Mouse (Mus musculus) embryonic facial prominence, embryonic 11.5 days (tissue): ENCODE measurements around the gene Acod1. TPM values are rescaled to one million over a fixed set of nuclear protein-coding genes. Genes with fewer than 3 reads are reported as not detected.

ENCODE experiments used
- ATAC-seq: fragments of 200-750 bp; cut with Nextera tagmentation; replicated peaks from 2 replicates; pipeline ENCODE4 v1.8.0; 2017; ENCODE audit warnings: low read depth; ENCODE audit not compliant: insufficient number of reproducible peaks, low FRiP score, low TSS enrichment
- DNase-seq: peaks from one replicate; pipeline ENCODE4 v3.0.0-alpha.2; 2015; ENCODE audit warnings: low spot score
- H3K27ac ChIP-seq: fragments of 300-500 bp; sonication (generic); replicated peaks from 2 replicates; pipeline ENCODE4 v1.5.1; 2014; ENCODE audit warnings: mild to moderate bottlenecking, low read depth, low read length, control low read depth
- H3K27me3 ChIP-seq: fragments of 300-500 bp; sonication (generic); 2 replicates; pipeline ENCODE4 v1.6.1; 2014; ENCODE audit warnings: mild to moderate bottlenecking, low read length, moderate library complexity, mixed read lengths; ENCODE audit not compliant: control insufficient read depth, insufficient read depth
- H3K36me3 ChIP-seq: fragments of 300-500 bp; sonication (generic); replicated peaks from 2 replicates; pipeline ENCODE4 v1.6.1; 2014; ENCODE audit warnings: low read depth, mild to moderate bottlenecking, low read length, moderate library complexity, mixed read lengths; ENCODE audit not compliant: control insufficient read depth, insufficient read depth
- H3K4me1 ChIP-seq: fragments of 300-500 bp; sonication (generic); 2 replicates; pipeline ENCODE4 v1.6.1; 2014; ENCODE audit warnings: low read length, mixed read lengths; ENCODE audit not compliant: control insufficient read depth, insufficient read depth
- H3K4me2 ChIP-seq: fragments of 300-500 bp; sonication (generic); 2 replicates; pipeline ENCODE4 v1.6.1; 2014; ENCODE audit warnings: low read depth, mild to moderate bottlenecking, control low read depth, low read length, moderate library complexity
- H3K4me3 ChIP-seq: fragments of 300-500 bp; sonication (generic); 2 replicates; pipeline ENCODE4 v1.5.1; 2014; ENCODE audit warnings: low read depth, low read length, control low read depth
- H3K9ac ChIP-seq: fragments of 300-500 bp; sonication (generic); replicated peaks from 2 replicates; pipeline ENCODE4 v1.6.1; 2014; ENCODE audit warnings: mild to moderate bottlenecking, control low read depth, low read length
- H3K9me3 ChIP-seq: fragments of 300-500 bp; sonication (generic); replicated peaks from 2 replicates; pipeline ENCODE4 v1.6.1; 2016; ENCODE audit warnings: mild to moderate bottlenecking, low read length, inconsistent platforms, mixed read lengths; ENCODE audit not compliant: control insufficient read depth
- WGBS: fragments of 180-500 bp; shearing (Covaris S2); extraction: QIAGEN DNeasy Blood & Tissue Kit; methylation state at CpG from one replicate; pipeline ENCODE4 v1.1.7; 2014; 5-methylcytosine and 5-hydroxymethylcytosine counted together
- polyA plus RNA-seq: library from polyadenylated mRNA; unstranded; fragments of >200 nt; fragmentation: Nextera tagmentation; extraction: Ambion mirVana; gene quantifications from 2 replicates; pipeline ENCODE4 v1.2.1, GENCODE M21; 2014

Acod1 gene
- polyA plus RNA-seq, 1 experiment from 2014 or later, result not detected

GRCm38 (mm10) chr14:103099238-103099933 is 52.6 kb downstream of the Acod1 start, which contains the start of gene Fbxl3:
Gene Fbxl3, minus strand, starts transcription at chr14:103099566.
- Histone ChIP-seq H3K27ac (peak within 1 kb of the TSS; percentile 93), H3K4me1 (no peaks in the 10 kb centered on the region), H3K9me3 (no peaks in the 10 kb centered on the region), H3K9ac (peak within 1 kb of the TSS; percentile 96), H3K27me3 (no peaks in the 10 kb centered on the region), H3K4me2 (peak within 1 kb of the TSS; percentile 54), H3K4me3 (peak within 1 kb of the TSS; percentile 54), H3K36me3 (no peaks in the 10 kb centered on the region; the same call in 1 of the 2 replicates)
- DNase-seq, result peak; percentile 92
- peak; percentile 92 for ATAC-seq
- under 1% methylated on average over 83 of the region's 88 CpGs for WGBS

- Histone ChIP-seq H3K36me3 (no peaks in the 10 kb centered on the region; the same call in 1 of the 2 replicates), H3K4me3 (no peak overlapping the region), H3K4me1 (no peaks in the 10 kb centered on the region), H3K9me3 (no peaks in the 10 kb centered on the region), H3K4me2 (no peak overlapping the region), H3K27me3 (no peaks in the 10 kb centered on the region), H3K9ac (no peak overlapping the region), H3K27ac (no peak overlapping the region)
- DNase-seq, result no peak
- WGBS, result 87% methylated on average over 13 of the region's 13 CpGs
- ATAC-seq, result no peak
Observed at GRCm38 (mm10) chr14:103100296-103100695, 53.5 kb downstream of the Acod1 start.

GRCm38 (mm10) chr14:103101171-103101570 is 54.4 kb downstream of the Acod1 start:
- H3K27ac ChIP-seq, result no peak overlapping the region
- no peaks in the 10 kb centered on the region for H3K9me3 ChIP-seq
- no peaks in the 10 kb centered on the region for H3K36me3 ChIP-seq
- no peak overlapping the region for H3K4me3 ChIP-seq
- ATAC-seq (no peak), DNase-seq (no peak)
- no peaks in the 10 kb centered on the region for H3K4me1 ChIP-seq
- 77% methylated on average over 3 of the region's 3 CpGs for WGBS
- no peak overlapping the region for H3K9ac ChIP-seq
- H3K4me2 ChIP-seq, result no peak overlapping the region
- no peaks in the 10 kb centered on the region for H3K27me3 ChIP-seq

GRCm38 (mm10) chr14:103102246-103102645 is 55.5 kb downstream of the Acod1 start:
- 71% methylated on average over 6 of the region's 6 CpGs for WGBS
- no peak for ATAC-seq
- no peaks in the 10 kb centered on the region for H3K4me1 ChIP-seq
- H3K9ac ChIP-seq, result no peak overlapping the region
- H3K4me2 ChIP-seq, result no peak overlapping the region
- no peak overlapping the region for H3K27ac ChIP-seq
- DNase-seq, result no peak
- no peaks in the 10 kb centered on the region for H3K27me3 ChIP-seq
- H3K36me3 ChIP-seq, result no peaks in the 10 kb centered on the region
- H3K4me3 ChIP-seq, result no peak overlapping the region
- H3K9me3 ChIP-seq, result no peaks in the 10 kb centered on the region

GRCm38 (mm10) chr14:103102731-103103335 is 56.1 kb downstream of the Acod1 start:
- DNase-seq, result no peak
- WGBS, result 77% methylated on average over 10 of the region's 10 CpGs

More at GRCm38 (mm10) chr14:103102731-103103335, 56.1 kb downstream of the Acod1 start:
- no peaks in the 10 kb centered on the region for H3K27me3 ChIP-seq
- ATAC-seq, result no peak
- no peak overlapping the region for H3K9ac ChIP-seq
- no peak overlapping the region for H3K27ac ChIP-seq
- no peaks in the 10 kb centered on the region for H3K9me3 ChIP-seq
- H3K36me3 ChIP-seq, result no peaks in the 10 kb centered on the region
- no peak overlapping the region for H3K4me3 ChIP-seq
- H3K4me2 ChIP-seq, result no peak overlapping the region
- no peaks in the 10 kb centered on the region for H3K4me1 ChIP-seq

Other genes starting within 250 kb of the Acod1 start
- 35.9 and 43.7 TPM in 2 replicates for gene Kctd12, start 64.3 kb upstream of the Acod1 start, polyA plus RNA-seq
- 31.8 and 34.3 TPM in 2 replicates for gene Cln5, start 23.2 kb downstream of the Acod1 start, polyA plus RNA-seq
- 24.8 and 27.2 TPM in 2 replicates for gene Fbxl3, start 52.6 kb downstream of the Acod1 start, polyA plus RNA-seq